ENCODE assay signal across 8 mouse cellular contexts in the genomic region with DNA sequence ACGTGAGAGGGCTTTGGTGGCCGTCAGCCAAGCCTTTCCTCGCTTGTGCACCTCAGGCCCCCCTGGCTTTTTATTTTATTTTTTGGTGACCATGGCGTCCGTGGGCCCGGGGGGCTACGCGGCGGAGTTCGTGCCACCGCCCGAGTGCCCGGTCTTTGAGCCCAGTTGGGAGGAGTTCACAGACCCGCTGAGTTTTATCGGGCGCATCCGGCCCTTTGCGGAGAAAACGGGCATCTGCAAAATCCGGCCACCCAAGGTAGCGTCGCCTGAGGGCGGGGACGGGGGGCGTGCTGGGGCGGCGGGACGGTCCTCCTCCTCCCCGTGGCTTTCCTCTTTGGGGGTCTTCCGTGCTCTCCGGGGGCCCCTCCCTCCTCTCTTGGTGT. TPM values are rescaled to one million over a fixed set of nuclear protein-coding genes. Genes with fewer than 3 reads are reported as not detected.
DNase-seq lines count a peak whose midpoint lies in the region; ATAC-seq and TF ChIP-seq lines count a peak whose summit lies in the region.

No protein-coding gene starts in this region.

- DNase-seq in heart, postnatal 36 days: no peak
- DNase-seq in ES-E14 (ENCODE audit: low read depth, low spot score): no peak
- DNase-seq in forelimb bud, embryonic 11.5 days (ENCODE audit: low read depth, low spot score): peak; percentile 4
- no peak for DNase-seq in right cerebral cortex, postnatal 14 days
- no peak for DNase-seq in adrenal gland, adult 18-20 months (ENCODE audit: low spot score in 2 of 2)
- DNase-seq in left cerebral cortex, adult 18-20 months (ENCODE audit: low spot score in 2 of 2): no peak

- peak; percentile 24; the same call in 1 of the 2 replicates for ATAC-seq in heart, embryonic 11.5 days (replicated peaks; ENCODE audit: insufficient number of reproducible peaks, low FRiP score, low TSS enrichment)
- ATAC-seq in megakaryocyte, adult 5-6 weeks (ENCODE audit: poor library complexity, severe bottlenecking): peak; percentile 18

- peak overlapping the region; percentile 97 for H3K27ac ChIP-seq in heart, embryonic 11.5 days (ENCODE audit: low read depth, low read length)
- peak overlapping the region; percentile 74; the same call in 1 of the 2 replicates for H3K27ac ChIP-seq in ES-E14 (ENCODE audit: insufficient read depth, low read depth, low read length, poor library complexity, severe bottlenecking)

- intact Hi-C loops in heart, postnatal 36 days (cut with DNase I): no loop called here

- 0% methylated on average over 31 of the region's 31 CpGs for WGBS in heart, embryonic 11.5 days (ENCODE audit: insufficient replicate concordance)

- peaks cover 7% of the 10 kb centered on the region for H3K4me1 ChIP-seq in heart, embryonic 11.5 days (ENCODE audit: control insufficient read depth, insufficient read depth, low read length)
- H3K4me1 ChIP-seq in ES-E14 (ENCODE audit: control insufficient read depth in 2 of 2, insufficient read depth in 2 of 2, low read length in 2 of 2, poor library complexity in 1 of 2): peaks cover 0 to 3% of the 10 kb centered on the region in 2 experiments; a peak in 1 of 4 replicates

- H3K36me3 ChIP-seq in heart, embryonic 11.5 days (ENCODE audit: control insufficient read depth, insufficient read depth, low read length): peaks cover 13% of the 10 kb centered on the region
- peaks cover 10% of the 10 kb centered on the region for H3K36me3 ChIP-seq in ES-E14 (ENCODE audit: control insufficient read depth, insufficient read depth, low read length, poor library complexity, severe bottlenecking)

- no peaks in the 10 kb centered on the region for H3K9me3 ChIP-seq in heart, embryonic 11.5 days (replicated peaks; ENCODE audit: control insufficient read depth, low read length)
- no peaks in the 10 kb centered on the region for H3K9me3 ChIP-seq in ES-E14 (ENCODE audit: control insufficient read depth, insufficient read depth, low read depth, low read length)

- in situ Hi-C loops in ES-E14 (cut with MboI; ENCODE audit: low sequenced_read_pairs in 2 of 2, unreplicated experiment in 2 of 2): no loop called here

- H3K4me2 ChIP-seq in heart, embryonic 11.5 days: peak overlapping the region; percentile 93

- H3K27me3 ChIP-seq in heart, embryonic 11.5 days (ENCODE audit: control insufficient read depth, insufficient read depth, low read length): no peaks in the 10 kb centered on the region

- H3K4me3 ChIP-seq in heart, embryonic 11.5 days (ENCODE audit: low read depth, low read length): peak overlapping the region; percentile 83
- H3K4me3 ChIP-seq in ES-E14 (ENCODE audit: insufficient read depth in 1 of 2, low read depth in 1 of 2, low read length in 2 of 2, poor library complexity in 1 of 2, severe bottlenecking in 1 of 2): peak overlapping the region; percentile 92 to 97

- H3K9ac ChIP-seq in heart, embryonic 11.5 days (ENCODE audit: low read depth, low read length): peak overlapping the region; percentile 81
- peak overlapping the region; percentile 92 for H3K9ac ChIP-seq in ES-E14 (ENCODE audit: insufficient read depth, low read depth, low read length, poor library complexity, severe bottlenecking)

TF ChIP-seq in ES-E14, 5 proteins besides CTCF, POLR2A, EP300 and RAD21:
- TF ChIP-seq ZNF384 (IDR thresholded peaks at IDR 0.05; ENCODE audit: low read depth, low read length) (no peak), ZC3H11A (IDR thresholded peaks at IDR 0.05; ENCODE audit: borderline replicate concordance, low read depth, low read length) (no peak), HCFC1 (IDR thresholded peaks at IDR 0.05; ENCODE audit: borderline replicate concordance, insufficient read depth, low read length) (no peak), CHD2 (IDR thresholded peaks at IDR 0.05; ENCODE audit: low read depth, low read length) (no peak), MAFK (IDR thresholded peaks at IDR 0.05; ENCODE audit: insufficient read depth, low read depth, low read length) (no peak)
TF ChIP-seq in ES-E14: peak in this region for 0.

RNA-seq across cellular contexts. Expression of gene Ccdc77, which starts 0.3 kb away (rescaled TPM):
- polyA plus RNA-seq in heart, embryonic 11.5 days (2014; fragmentation: Nextera tagmentation; extraction: Ambion mirVana): 20.1 and 20.9 TPM in 2 replicates
- total RNA-seq in heart, postnatal 36 days (2021): 1 to 10 TPM; 4.1 to 5.8 TPM
- 32.2 and 32.8 TPM in 2 replicates for total RNA-seq in ES-E14 (2012; rRNA removed)
- total RNA-seq in megakaryocyte, adult 5-6 weeks (2015): 8.9 and 12.0 TPM in 2 replicates
- total RNA-seq in megakaryocyte, adult 5-6 weeks (2017): 21.1 and 25.7 TPM in 2 replicates
- 1 to 10 TPM; 5.3 to 6.1 TPM for total RNA-seq in adrenal gland, adult 18-20 months (2021)
- total RNA-seq in left cerebral cortex, adult 18-20 months (2021): 1 to 10 TPM; 3.7 to 5.6 TPM

RNA-seq across cellular contexts. Expression of gene Kdm5a, which starts 0.6 kb away (rescaled TPM):
- 37.9 and 40.7 TPM in 2 replicates for polyA plus RNA-seq in heart, embryonic 11.5 days (2014; fragmentation: Nextera tagmentation; extraction: Ambion mirVana)
- total RNA-seq in heart, postnatal 36 days (2021): 10 to 100 TPM; 31.4 to 33.9 TPM
- total RNA-seq in ES-E14 (2012; rRNA removed): 46.6 and 53.3 TPM in 2 replicates
- total RNA-seq in megakaryocyte, adult 5-6 weeks (2015): 26.6 and 28.9 TPM in 2 replicates
- 98.9 and 121 TPM in 2 replicates for total RNA-seq in megakaryocyte, adult 5-6 weeks (2017)
- 10 to 100 TPM; 39.0 to 48.5 TPM for total RNA-seq in adrenal gland, adult 18-20 months (2021)
- 10 to 100 TPM; 41.8 TPM for total RNA-seq in left cerebral cortex, adult 18-20 months (2021)
